ENCODE assay signal across 13 mouse cellular contexts in genomic region chr2:20492125-20492524, GRCm38 (mm10).
DNase-seq lines count a peak whose midpoint lies in the region; TF ChIP-seq lines count a peak whose summit lies in the region.
"Had no signal": no experiment of that assay in that cellular context is flagged by ENCODE, and none has a peak within 500 bp of the region (broad histone marks: within the 10 kb centered on the region; RNA-seq: fewer than 3 reads in every experiment).

No protein-coding gene starts in this region.

- TF ChIP-seq CTCF in brain, embryonic 14.5 days (IDR thresholded peaks at IDR 0.05; ENCODE audit: borderline replicate concordance, extremely low read depth, insufficient read depth, insufficient read length) = peak; percentile 40; the same call in 1 of the 2 replicates

- intact Hi-C loops in left cerebral cortex, postnatal 4 days (cut with DNase I) = loop anchor here (10.0 kb wide), 2 partner anchors 777 to 967 kb away; no protein-coding TSS in a partner anchor

- peak; percentile 10 for DNase-seq in adrenal gland, postnatal 14 days
- DNase-seq in adrenal gland, adult 8-10 months = no peak
- peak; percentile 3 for DNase-seq in left cerebral cortex, postnatal 4 days
- no peak for DNase-seq in left cerebral cortex, adult 11 months (ENCODE audit: low spot score)
- peak; percentile 63 for DNase-seq in A20 (ENCODE audit: low read depth, low spot score)
- no peak for DNase-seq in brain, embryonic 14.5 days (ENCODE audit: low read depth)
- DNase-seq in cerebellum, postnatal 36 days = no peak
- DNase-seq in retina, postnatal 1 day = no peak
- DNase-seq: B cell, adult 2 months; cerebellum, adult 8-10 months; gastrocnemius, postnatal 10 days; layer of hippocampus, adult 9-11 months; lung, postnatal 10 days had no signal

- no peak for TF ChIP-seq POLR2A in brain, embryonic 14.5 days (IDR thresholded peaks at IDR 0.05; ENCODE audit: borderline replicate concordance, extremely low read depth, insufficient read depth, insufficient read length, poor library complexity, severe bottlenecking)

Comparison
In these comparisons a context has a peak if more than half of its experiments do, and no peak if none do; other contexts are left out.
1. DNase-seq: peak in adrenal gland, postnatal 14 days (single experiment), left cerebral cortex, postnatal 4 days (single experiment) and A20 (single experiment); none in adrenal gland, adult 8-10 months (single experiment), left cerebral cortex, adult 11 months (single experiment), brain, embryonic 14.5 days (single experiment), cerebellum, postnatal 36 days (0 of 2) and retina, postnatal 1 day (single experiment).